Mouse (Mus musculus) heart, postnatal 4 days (tissue): ENCODE data around the gene Alkbh1. TPM values are rescaled to one million over a fixed set of nuclear protein-coding genes. Genes with fewer than 3 reads are reported as not detected.
"Not testable (repeated sequence)": the region's sequence is repeated elsewhere in the genome, so short reads cannot be mapped to it uniquely, and the experiment has no call there.

Source experiments
- DNase-seq: peaks from one replicate; pipeline ENCODE4 v3.0.0; 2021
- total RNA-seq, 2 experiments: library from RNA; stranded (reverse); gene quantifications; 2 replicates each; pipeline ENCODE4 v1.2.3; 2021

Alkbh1 gene
- 10 to 100 TPM; 14.9 to 15.6 TPM for total RNA-seq

- DNase-seq: peak; percentile 92
Measured at GRCm38 (mm10) chr12:87443700-87444122, at the start of gene Alkbh1, which contains the start of gene Slirp. Gene Alkbh1 (minus strand): TSS chr12:87444017. Gene Slirp (plus strand): TSS chr12:87443896.

GRCm38 (mm10) chr12:87488683-87489082 is 44.9 kb upstream of the Alkbh1 start:
- not testable (repeated sequence) for DNase-seq

DNA sequence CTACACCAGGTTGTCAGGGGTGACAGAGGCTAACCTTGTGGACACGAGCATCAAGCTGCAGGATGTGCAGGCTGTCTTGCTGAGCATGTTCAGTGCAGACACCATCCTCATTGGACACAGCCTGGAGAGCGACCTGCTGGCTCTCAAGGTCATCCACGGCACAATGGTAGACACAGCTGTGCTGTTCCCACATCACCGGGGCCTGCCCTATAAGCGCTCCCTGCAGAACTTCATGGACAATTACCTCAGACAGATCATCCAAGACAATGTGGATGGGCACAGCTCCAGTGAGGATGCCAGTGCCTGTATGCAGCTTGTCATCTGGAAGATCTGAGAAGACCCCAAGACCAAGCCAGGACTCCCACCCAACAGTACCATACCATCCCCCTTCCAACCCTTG is 38.7 kb upstream of the Alkbh1 start:
- DNase-seq: not testable (repeated sequence)

GRCm38 (mm10) chr12:87474756-87475155 is 30.9 kb upstream of the Alkbh1 start:
- DNase-seq: no peak

GRCm38 (mm10) chr12:87471964-87472786 is 28.4 kb upstream of the Alkbh1 start, which contains the start of gene Snw1:
Gene Snw1 (minus strand): TSS chr12:87472274.
- DNase-seq: peak; percentile 95

GRCm38 (mm10) chr12:87471421-87471963 is 27.7 kb upstream of the Alkbh1 start:
- no peak for DNase-seq

DNA sequence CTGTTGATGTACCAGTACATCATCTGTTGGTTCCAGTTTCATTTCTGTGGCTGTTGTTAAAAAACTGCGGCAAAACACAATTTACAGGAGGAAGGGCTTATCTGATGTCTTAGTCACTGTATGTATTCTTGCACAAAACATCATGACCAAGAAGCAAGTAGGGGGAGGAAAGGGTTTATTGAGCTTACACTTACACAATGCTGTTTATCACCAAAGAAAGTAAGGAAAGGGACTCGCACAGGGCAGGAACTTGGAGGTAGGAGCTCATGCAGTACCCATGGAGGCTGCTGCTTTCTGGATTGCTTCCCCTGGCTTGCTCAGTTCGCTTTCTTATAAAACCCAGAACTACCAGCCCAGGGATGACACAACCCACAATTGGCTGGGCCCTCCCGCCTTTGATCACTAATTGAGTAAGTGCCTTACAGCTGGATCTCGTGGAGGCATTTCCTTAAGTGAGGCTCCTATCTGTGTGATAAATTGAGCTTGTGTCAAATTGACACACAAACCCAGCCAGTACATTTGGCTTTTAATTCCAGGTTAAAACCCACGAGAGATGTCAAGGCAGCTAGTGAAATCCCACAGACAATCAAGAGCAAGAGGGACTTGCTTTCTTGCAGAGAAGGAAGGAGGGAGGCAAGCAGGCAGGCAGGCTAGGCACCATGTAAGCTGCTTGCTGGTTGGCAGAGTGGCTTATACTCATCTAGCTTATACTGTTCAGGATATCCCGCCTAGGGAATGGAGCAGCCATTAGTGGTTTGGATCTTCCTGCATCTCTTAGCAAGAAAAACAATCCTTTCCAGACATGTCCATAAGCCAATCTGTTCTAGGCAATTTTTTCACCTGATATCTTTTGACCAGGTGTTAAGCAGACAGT is 26.7 kb upstream of the Alkbh1 start:
- no peak for DNase-seq

- DNase-seq: no peak
Measured at GRCm38 (mm10) chr12:87464678-87465297, 21.0 kb upstream of the Alkbh1 start.

DNA sequence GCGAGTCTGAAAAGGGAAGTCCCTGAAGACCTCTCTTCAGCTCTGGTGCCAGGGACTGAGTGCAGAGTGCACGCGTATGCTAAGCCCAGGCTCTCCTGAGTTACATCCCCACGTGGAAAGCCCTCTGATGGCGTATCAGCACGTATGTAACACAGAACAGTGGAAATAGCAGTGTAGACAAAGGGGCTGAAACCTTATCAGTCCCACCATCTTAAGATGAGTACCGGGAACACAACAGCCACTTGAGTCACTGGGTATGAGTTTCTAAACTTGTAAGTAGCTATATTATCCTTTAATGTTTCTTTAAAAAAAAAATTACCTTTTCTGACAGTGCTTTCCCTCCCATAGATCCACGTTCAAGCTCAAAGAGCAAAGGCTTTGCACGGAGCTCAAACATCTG is 5.6 kb upstream of the Alkbh1 start:
- no peak for DNase-seq

- no peak for DNase-seq
Measured at GRCm38 (mm10) chr12:87444211-87444610, 394 bp upstream of the Alkbh1 start.

- no peak for DNase-seq
Measured at GRCm38 (mm10) chr12:87443115-87443699, 610 bp downstream of the Alkbh1 start.

GRCm38 (mm10) chr12:87442177-87443114 is 1.4 kb downstream of the Alkbh1 start:
- no peak for DNase-seq

- DNase-seq: no peak
Measured at GRCm38 (mm10) chr12:87428885-87429284, 14.9 kb downstream of the Alkbh1 start.

- DNase-seq: no peak
Measured at GRCm38 (mm10) chr12:87428295-87428694, 15.5 kb downstream of the Alkbh1 start.

GRCm38 (mm10) chr12:87426354-87427031 is 17.3 kb downstream of the Alkbh1 start:
- DNase-seq: no peak

DNA sequence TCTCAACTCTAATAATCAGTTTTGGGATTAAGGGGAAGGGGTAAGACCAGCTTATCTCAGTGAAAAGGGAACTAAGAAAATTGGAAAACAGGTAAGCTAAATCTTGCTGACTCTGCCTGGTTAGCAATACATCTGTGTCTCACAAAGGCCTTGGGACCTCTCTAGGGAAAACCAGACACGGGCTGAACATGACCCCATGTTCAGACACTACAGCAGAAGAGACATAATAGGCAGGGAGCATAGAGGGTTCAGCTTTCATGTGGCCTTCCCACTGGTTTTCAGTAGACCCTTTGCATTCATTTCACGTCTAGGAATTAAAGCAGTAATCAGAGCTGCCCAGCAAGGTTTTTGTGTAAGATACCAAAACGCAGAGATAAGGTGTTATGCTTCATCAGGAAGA is 19.3 kb downstream of the Alkbh1 start:
- no peak for DNase-seq

DNA sequence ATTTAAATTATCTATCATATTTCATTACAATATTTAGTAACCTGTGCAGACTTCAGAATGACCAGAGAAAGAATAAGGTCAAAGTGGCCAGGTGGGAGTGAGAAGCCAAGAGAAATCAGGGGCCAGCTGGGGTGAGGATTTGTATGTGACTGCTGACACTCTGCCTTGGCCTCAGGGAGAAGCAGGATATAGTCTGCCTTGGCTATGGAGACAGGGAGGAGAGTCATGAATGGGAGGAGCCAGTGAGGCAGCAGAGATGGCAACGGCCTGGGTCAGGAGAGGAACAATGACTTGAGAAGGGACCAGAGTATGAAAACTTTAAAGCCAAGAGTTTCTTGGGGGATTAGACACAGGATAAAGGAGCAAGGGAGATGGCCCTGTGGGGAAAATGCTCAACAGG is 20.1 kb downstream of the Alkbh1 start:
- DNase-seq: no peak

DNA sequence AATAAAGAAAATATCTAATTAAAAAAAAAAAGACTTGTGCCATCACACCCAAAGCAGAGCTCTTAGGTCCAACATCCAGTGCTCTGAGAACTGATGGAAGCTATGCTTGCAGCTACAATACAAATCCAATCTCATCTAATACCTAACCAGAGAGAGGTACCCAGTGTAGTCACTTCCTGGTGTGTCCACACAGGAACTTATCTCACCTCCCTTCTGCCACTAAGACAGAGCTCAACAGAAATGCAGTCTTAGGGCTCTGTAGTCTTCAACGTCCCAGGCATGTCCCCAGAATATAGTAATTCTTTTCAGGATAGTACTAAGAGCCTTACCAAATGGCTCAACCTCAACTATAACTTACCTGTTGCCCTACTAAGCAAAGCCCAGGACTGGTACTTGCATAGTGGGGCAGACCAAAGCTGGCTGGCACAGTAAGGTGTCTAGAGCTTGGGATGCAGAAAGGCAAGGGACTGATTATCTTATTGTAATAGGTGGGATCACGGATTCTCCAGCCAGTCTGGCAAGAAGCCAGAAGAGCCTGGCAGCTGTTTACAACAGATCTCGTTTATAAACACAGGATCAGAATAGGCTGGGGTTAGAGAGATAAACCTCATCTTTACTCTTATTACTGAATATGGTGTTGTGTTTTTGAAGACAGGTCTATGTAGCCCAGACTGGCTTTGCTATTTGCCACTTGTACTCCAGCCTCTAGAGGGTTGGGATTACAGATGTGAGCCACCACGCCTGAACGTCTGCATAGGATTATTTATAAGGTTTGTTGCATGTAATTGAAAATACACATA is 21.9 kb downstream of the Alkbh1 start:
- DNase-seq: no peak

- DNase-seq: no peak
Measured at GRCm38 (mm10) chr12:87419974-87420485, 23.8 kb downstream of the Alkbh1 start.
